ENCODE assay signal across 20 mouse cellular contexts in genomic region chr8:81953101-81953500, GRCm38 (mm10).
"Had no signal": no experiment of that assay in that cellular context is flagged by ENCODE, and none has a peak within 500 bp of the region (broad histone marks: within the 10 kb centered on the region; RNA-seq: fewer than 3 reads in every experiment).

No protein-coding gene starts in this region.

- DNase-seq: liver, postnatal 0 days; lung, embryonic 14.5 days; lung, postnatal 14 days; lung, postnatal 36 days; retina, postnatal 1 day; right cerebral cortex, adult 18-20 months; right cerebral cortex, postnatal 25 days; right cerebral cortex, postnatal 4 days; spleen, adult 18-20 months; thymus, adult 18-20 months; thymus, postnatal 14 days; thymus, postnatal 36 days had no signal

- H3K4me2 ChIP-seq: lung, embryonic 14.5 days; midbrain, embryonic 11.5 days; midbrain, embryonic 13.5 days; midbrain, embryonic 15.5 days; neural tube, embryonic 13.5 days; neural tube, embryonic 15.5 days had no signal

- H3K4me1 ChIP-seq: megakaryocyte, embryonic 14.5 days; midbrain, embryonic 13.5 days; midbrain, embryonic 15.5 days; neural tube, embryonic 13.5 days; neural tube, embryonic 15.5 days had no signal

- H3K9me3 ChIP-seq: megakaryocyte, embryonic 14.5 days; midbrain, embryonic 13.5 days; midbrain, embryonic 15.5 days; neural tube, embryonic 13.5 days; neural tube, embryonic 15.5 days had no signal

- ATAC-seq: liver, postnatal 0 days; midbrain, embryonic 13.5 days; midbrain, embryonic 15.5 days had no signal

- H3K4me3 ChIP-seq: megakaryocyte, embryonic 14.5 days; midbrain, embryonic 13.5 days; midbrain, embryonic 15.5 days; myocyte; neural tube, embryonic 13.5 days; neural tube, embryonic 15.5 days had no signal

- H3K9ac ChIP-seq: liver, postnatal 0 days; lung, embryonic 14.5 days; midbrain, embryonic 13.5 days; midbrain, embryonic 15.5 days; neural tube, embryonic 13.5 days; neural tube, embryonic 15.5 days had no signal

- H3K27me3 ChIP-seq: megakaryocyte, embryonic 14.5 days; midbrain, embryonic 13.5 days; midbrain, embryonic 15.5 days; neural tube, embryonic 13.5 days; neural tube, embryonic 15.5 days had no signal

- H3K36me3 ChIP-seq: midbrain, embryonic 13.5 days; midbrain, embryonic 15.5 days; neural tube, embryonic 13.5 days; neural tube, embryonic 15.5 days had no signal

- H3K27ac ChIP-seq: macrophage; midbrain, embryonic 13.5 days; midbrain, embryonic 15.5 days; neural tube, embryonic 13.5 days; neural tube, embryonic 15.5 days had no signal
